Mouse (Mus musculus) intestine, embryonic 16.5 days (tissue): Measurements from ENCODE around the gene P2rx5. TPM values are rescaled to one million over a fixed set of nuclear protein-coding genes. Genes with fewer than 3 reads are reported as not detected.

ENCODE experiments used
- ATAC-seq: fragments of 200-750 bp; cut with Nextera tagmentation; 2 replicates; pipeline ENCODE4 v1.8.0; 2017; ENCODE audit warnings: moderate TSS enrichment, moderate library complexity
- H3K27ac ChIP-seq: fragments of 300-500 bp; sonication (generic); 2 replicates; pipeline ENCODE4 v1.5.1; 2014; ENCODE audit warnings: mild to moderate bottlenecking, low read length
- H3K27me3 ChIP-seq: fragments of 300-500 bp; sonication (generic); replicated peaks from 2 replicates; pipeline ENCODE4 v1.6.1; 2014; ENCODE audit warnings: low read length, control low read depth, mixed read lengths; ENCODE audit not compliant: control insufficient read depth, insufficient read depth
- H3K36me3 ChIP-seq: fragments of 300-500 bp; sonication (generic); 2 replicates; pipeline ENCODE4 v1.6.1; 2014; ENCODE audit warnings: low read length, control low read depth; ENCODE audit not compliant: control insufficient read depth, insufficient read depth
- H3K4me1 ChIP-seq: fragments of 300-500 bp; sonication (generic); 2 replicates; pipeline ENCODE4 v1.6.1; 2014; ENCODE audit warnings: low read length, control low read depth, mixed read lengths; ENCODE audit not compliant: control insufficient read depth, insufficient read depth
- H3K4me2 ChIP-seq: fragments of 300-500 bp; sonication (generic); 2 replicates; pipeline ENCODE4 v1.6.1; 2014; ENCODE audit warnings: low read depth, low read length, control low read depth
- H3K4me3 ChIP-seq: fragments of 300-500 bp; sonication (generic); 2 replicates; pipeline ENCODE4 v1.5.1; 2014; ENCODE audit warnings: mild to moderate bottlenecking, low read length
- H3K9ac ChIP-seq: fragments of 300-500 bp; sonication (generic); 2 replicates; pipeline ENCODE4 v1.6.1; 2014; ENCODE audit warnings: low read depth, low read length
- H3K9me3 ChIP-seq: fragments of 300-500 bp; sonication (generic); 2 replicates; pipeline ENCODE4 v1.6.1; 2016; ENCODE audit warnings: low read length, control low read depth; ENCODE audit not compliant: control insufficient read depth
- WGBS: fragments of 180-500 bp; shearing (Covaris S2); extraction: QIAGEN DNeasy Blood & Tissue Kit; methylation state at CpG from one replicate; pipeline ENCODE4 v1.1.7; 2014; 5-methylcytosine and 5-hydroxymethylcytosine counted together
- polyA plus RNA-seq: library from polyadenylated mRNA; unstranded; fragments of >200 nt; fragmentation: Nextera tagmentation; extraction: Ambion mirVana; gene quantifications from 2 replicates; pipeline ENCODE4 v1.2.1, GENCODE M21; 2015

Gene P2rx5
- 0.12 TPM in 1 of 2 replicates, not detected in the other for polyA plus RNA-seq

DNA sequence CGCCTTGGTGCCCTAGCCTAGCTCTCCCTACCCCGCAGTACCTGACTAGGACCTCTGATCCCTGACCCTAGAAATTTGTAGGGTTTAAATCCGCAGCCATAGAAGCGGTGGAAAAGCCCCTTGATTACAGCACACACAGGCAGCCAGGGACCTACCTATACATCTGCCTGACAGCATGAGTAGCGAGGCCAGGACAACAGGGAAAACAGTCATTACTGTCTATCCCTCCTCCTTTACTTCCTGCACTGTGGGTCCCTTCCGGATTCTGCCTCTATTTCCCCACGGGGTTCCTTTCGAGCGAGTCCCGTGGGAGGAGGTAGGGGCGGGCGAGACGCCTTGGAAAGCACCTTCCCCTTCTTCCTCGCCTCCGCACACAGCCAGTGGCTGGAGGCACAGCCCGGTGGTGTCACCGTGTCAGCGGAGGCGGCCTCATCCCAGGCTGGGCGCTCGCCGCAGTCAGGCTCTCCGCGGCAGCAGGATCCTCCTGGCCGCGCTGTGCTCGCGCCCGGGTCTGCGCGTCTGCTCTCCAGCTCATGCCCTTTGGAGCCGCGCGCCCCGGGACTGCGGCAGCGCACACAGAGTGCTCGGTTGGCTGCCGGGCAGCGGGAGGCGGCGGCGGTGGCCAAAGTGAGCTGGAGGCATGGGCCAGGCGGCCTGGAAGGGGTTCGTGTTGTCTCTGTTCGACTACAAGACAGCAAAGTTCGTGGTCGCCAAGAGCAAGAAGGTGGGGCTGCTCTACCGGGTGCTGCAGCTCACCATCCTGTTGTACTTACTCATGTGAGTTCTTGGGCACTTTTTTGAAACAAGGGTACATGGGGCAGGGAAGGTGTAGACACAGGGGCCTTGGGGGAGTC lies at the start of gene P2rx5:
TSS of gene P2rx5 (plus strand) at position 465 of the 854 bp plus-strand sequence.
- Histone ChIP-seq H3K27ac (no peak within 1 kb of the TSS), H3K9ac (peak within 1 kb of the TSS; percentile 59), H3K4me2 (peak within 1 kb of the TSS; percentile 85), H3K4me3 (peak within 1 kb of the TSS; percentile 51), H3K4me1 (no peaks in the 10 kb centered on the region), H3K27me3 (peaks cover 12% of the 10 kb centered on the region; the same call in 1 of the 2 replicates), H3K36me3 (no peaks in the 10 kb centered on the region), H3K9me3 (no peaks in the 10 kb centered on the region)
- ATAC-seq: peak; percentile 89
- 4% methylated on average over 49 of the region's 49 CpGs for WGBS

GRCm38 (mm10) chr11:73111414-73111813 lies 48.8 kb upstream of the P2rx5 start:
- Histone ChIP-seq H3K4me2 (no peak overlapping the region), H3K36me3 (no peaks in the 10 kb centered on the region), H3K4me1 (no peaks in the 10 kb centered on the region), H3K9me3 (no peaks in the 10 kb centered on the region), H3K27me3 (no peaks in the 10 kb centered on the region), H3K4me3 (no peak overlapping the region), H3K9ac (no peak overlapping the region), H3K27ac (no peak overlapping the region)
- ATAC-seq: no peak
- 71% methylated on average over 6 of the region's 6 CpGs for WGBS

- no peaks in the 10 kb centered on the region for H3K36me3 ChIP-seq
- H3K9me3 ChIP-seq: no peaks in the 10 kb centered on the region
- WGBS: 82% methylated on average over 6 of the region's 6 CpGs
- H3K27ac ChIP-seq: no peak overlapping the region
- no peak overlapping the region for H3K4me2 ChIP-seq
- H3K27me3 ChIP-seq: no peaks in the 10 kb centered on the region
- no peak overlapping the region for H3K9ac ChIP-seq
- ATAC-seq: no peak
- H3K4me3 ChIP-seq: no peak overlapping the region
- no peaks in the 10 kb centered on the region for H3K4me1 ChIP-seq
Measured at GRCm38 (mm10) chr11:73126495-73126894, 33.7 kb upstream of the P2rx5 start.

GRCm38 (mm10) chr11:73131020-73131419 lies 29.2 kb upstream of the P2rx5 start:
- H3K9me3 ChIP-seq: no peaks in the 10 kb centered on the region
- ATAC-seq: peak; percentile 50; the same call in 1 of the 2 replicates
- no peak overlapping the region for H3K27ac ChIP-seq
- no peak overlapping the region for H3K9ac ChIP-seq
- H3K36me3 ChIP-seq: no peaks in the 10 kb centered on the region
- H3K27me3 ChIP-seq: no peaks in the 10 kb centered on the region
- peaks cover 10% of the 10 kb centered on the region for H3K4me1 ChIP-seq
- H3K4me3 ChIP-seq: no peak overlapping the region
- H3K4me2 ChIP-seq: no peak overlapping the region
- WGBS: 76% methylated on average over 7 of the region's 7 CpGs

- no peak for ATAC-seq
- H3K36me3 ChIP-seq: no peaks in the 10 kb centered on the region
- H3K27ac ChIP-seq: no peak overlapping the region
- no peak overlapping the region for H3K9ac ChIP-seq
- no peak overlapping the region for H3K4me2 ChIP-seq
- 89% methylated on average over 6 of the region's 6 CpGs for WGBS
- H3K4me1 ChIP-seq: peaks cover 20% of the 10 kb centered on the region
- no peak overlapping the region for H3K4me3 ChIP-seq
- H3K27me3 ChIP-seq: no peaks in the 10 kb centered on the region
- H3K9me3 ChIP-seq: no peaks in the 10 kb centered on the region
Measured at GRCm38 (mm10) chr11:73132999-73133398, 27.2 kb upstream of the P2rx5 start.

- H3K4me2 ChIP-seq: no peak overlapping the region; the same call in 1 of the 2 replicates
- no peak for ATAC-seq
- peaks cover 24% of the 10 kb centered on the region for H3K4me1 ChIP-seq
Measured at GRCm38 (mm10) chr11:73134222-73134621, 26.0 kb upstream of the P2rx5 start.

DNA sequence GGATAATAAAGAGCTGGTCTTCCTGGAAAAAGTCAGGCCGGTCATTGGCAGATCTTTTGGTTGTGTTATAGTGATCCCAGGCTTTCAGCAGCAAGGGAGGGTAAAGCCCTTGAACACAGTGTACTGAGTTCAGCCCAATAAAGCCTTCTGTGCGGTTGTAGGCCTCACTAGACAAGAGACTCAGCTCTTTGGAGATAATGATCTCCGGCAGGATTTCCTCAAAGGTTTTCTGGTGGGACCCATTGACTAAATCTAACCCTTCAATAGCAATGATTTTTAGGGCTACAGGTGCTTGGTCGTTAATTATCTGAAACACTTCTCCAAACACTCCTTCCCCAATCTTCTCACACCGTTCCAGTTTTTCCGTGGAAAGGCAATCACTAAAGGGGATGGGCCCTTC lies 23.6 kb upstream of the P2rx5 start:
- no peak for ATAC-seq
- H3K9me3 ChIP-seq: no peaks in the 10 kb centered on the region
- H3K4me3 ChIP-seq: peak overlapping the region; percentile 92
- peak overlapping the region; percentile 72 for H3K4me2 ChIP-seq
- no peaks in the 10 kb centered on the region for H3K36me3 ChIP-seq
- 50% methylated on average over 6 of the region's 6 CpGs for WGBS
- peak overlapping the region; percentile 82 for H3K9ac ChIP-seq
- H3K4me1 ChIP-seq: peaks cover 24% of the 10 kb centered on the region
- H3K27me3 ChIP-seq: no peaks in the 10 kb centered on the region
- no peak overlapping the region for H3K27ac ChIP-seq

More at GRCm38 (mm10) chr11:73134222-73134621, 26.0 kb upstream of the P2rx5 start:
- no peaks in the 10 kb centered on the region for H3K27me3 ChIP-seq
- H3K27ac ChIP-seq: no peak overlapping the region
- no peaks in the 10 kb centered on the region for H3K36me3 ChIP-seq
- no peaks in the 10 kb centered on the region for H3K9me3 ChIP-seq
- WGBS: 84% methylated on average over 5 of the region's 5 CpGs
- H3K4me3 ChIP-seq: no peak overlapping the region
- H3K9ac ChIP-seq: no peak overlapping the region

GRCm38 (mm10) chr11:73137116-73137515 lies 23.1 kb upstream of the P2rx5 start:
- H3K9ac ChIP-seq: peak overlapping the region; percentile 82
- no peaks in the 10 kb centered on the region for H3K36me3 ChIP-seq
- peak overlapping the region; percentile 72 for H3K4me2 ChIP-seq
- H3K27ac ChIP-seq: peak overlapping the region; percentile 14; the same call in 1 of the 2 replicates
- no peaks in the 10 kb centered on the region for H3K27me3 ChIP-seq
- peak overlapping the region; percentile 92 for H3K4me3 ChIP-seq
- H3K9me3 ChIP-seq: no peaks in the 10 kb centered on the region
- peak; percentile 26; the same call in 1 of the 2 replicates for ATAC-seq
- H3K4me1 ChIP-seq: peaks cover 24% of the 10 kb centered on the region
- 19% methylated on average over 11 of the region's 11 CpGs for WGBS

- ATAC-seq: peak; percentile 88
- Histone ChIP-seq H3K4me3 (peak within 1 kb of the TSS; percentile 92), H3K36me3 (no peaks in the 10 kb centered on the region), H3K27ac (peak within 1 kb of the TSS; percentile 14; the same call in 1 of the 2 replicates), H3K9ac (peak within 1 kb of the TSS; percentile 82), H3K9me3 (no peaks in the 10 kb centered on the region), H3K4me2 (peak within 1 kb of the TSS; percentile 72), H3K27me3 (no peaks in the 10 kb centered on the region), H3K4me1 (peaks cover 24% of the 10 kb centered on the region)
- WGBS: under 1% methylated on average over 84 of the region's 84 CpGs
Measured at GRCm38 (mm10) chr11:73137591-73138501, 22.4 kb upstream of the P2rx5 start, which contains the start of gene Haspin. Gene Haspin (minus strand): TSS chr11:73138294.
